Mouse (Mus musculus) embryonic fibroblast, embryonic 13.5 days (primary cell): ENCODE data around the gene Bag3.

Experiments
- CTCF ChIP-seq: IDR thresholded peaks from 2 replicates; pipeline ENCODE4 v1.5.1; 2011; ENCODE audit warnings: mild to moderate bottlenecking, control low read depth, low read length, moderate library complexity, borderline replicate concordance; ENCODE audit not compliant: insufficient read depth
- POLR2A ChIP-seq: IDR thresholded peaks from 2 replicates; pipeline ENCODE4 v1.6.1; 2011; ENCODE audit warnings: low read depth, mild to moderate bottlenecking, control low read depth, low read length, moderate library complexity

DNA sequence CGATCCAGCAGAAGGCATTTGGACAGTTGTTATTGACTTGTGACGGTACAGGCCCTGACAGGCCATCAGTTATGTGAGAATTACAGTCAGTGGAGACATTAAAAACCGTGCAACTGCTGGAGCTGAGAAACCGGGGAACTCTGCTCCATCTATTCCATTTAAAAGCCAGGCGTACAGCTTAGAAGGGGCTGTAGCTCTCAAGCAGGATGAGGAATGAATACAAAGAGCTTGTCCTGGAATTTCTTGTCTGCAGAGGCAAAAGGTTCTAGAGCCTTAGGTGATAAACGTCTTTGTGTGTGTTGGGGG is 69.5 kb downstream of the Bag3 start:
- TF ChIP-seq CTCF (no peak), POLR2A (no peak)
